Mouse (Mus musculus) left cerebral cortex, adult 9 months (tissue): ENCODE measurements at regions not wholly inside any gene's neighbourhood (a gene's known extent, or its start where the extent isn't known, plus 50 kb on each side); places are given as distances from the start of the nearest gene placed in this dataset.
A peak's percentile ranks its signal among the peaks of the same experiment; 100 is the strongest.

Source experiments
- DNase-seq, 2 experiments: peaks; one replicate each; pipeline ENCODE4 v3.0.0; 2022; ENCODE audit warnings: low spot score in 2 of 2

DNA sequence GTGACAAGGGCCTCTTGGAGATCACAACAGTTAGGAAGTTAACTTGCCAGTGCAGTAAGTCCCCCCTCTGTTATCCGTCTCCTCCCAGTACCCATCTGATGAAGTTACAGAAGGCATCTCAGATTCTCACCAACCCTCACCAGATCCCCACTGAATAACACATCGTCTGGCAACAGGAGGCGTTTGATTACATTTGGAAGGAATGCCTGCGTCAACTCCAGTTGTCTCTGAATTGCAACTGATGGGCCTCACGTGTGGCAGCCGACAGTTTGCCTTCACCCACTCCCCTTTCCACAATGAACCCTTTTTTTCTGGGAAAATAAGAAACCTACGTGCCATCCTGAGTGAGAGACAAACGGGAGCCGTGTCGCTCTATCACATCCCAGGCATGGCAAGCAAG is 64.8 kb upstream of the Bcl6 start:
- peak; percentile 13 to 34 for DNase-seq

DNA sequence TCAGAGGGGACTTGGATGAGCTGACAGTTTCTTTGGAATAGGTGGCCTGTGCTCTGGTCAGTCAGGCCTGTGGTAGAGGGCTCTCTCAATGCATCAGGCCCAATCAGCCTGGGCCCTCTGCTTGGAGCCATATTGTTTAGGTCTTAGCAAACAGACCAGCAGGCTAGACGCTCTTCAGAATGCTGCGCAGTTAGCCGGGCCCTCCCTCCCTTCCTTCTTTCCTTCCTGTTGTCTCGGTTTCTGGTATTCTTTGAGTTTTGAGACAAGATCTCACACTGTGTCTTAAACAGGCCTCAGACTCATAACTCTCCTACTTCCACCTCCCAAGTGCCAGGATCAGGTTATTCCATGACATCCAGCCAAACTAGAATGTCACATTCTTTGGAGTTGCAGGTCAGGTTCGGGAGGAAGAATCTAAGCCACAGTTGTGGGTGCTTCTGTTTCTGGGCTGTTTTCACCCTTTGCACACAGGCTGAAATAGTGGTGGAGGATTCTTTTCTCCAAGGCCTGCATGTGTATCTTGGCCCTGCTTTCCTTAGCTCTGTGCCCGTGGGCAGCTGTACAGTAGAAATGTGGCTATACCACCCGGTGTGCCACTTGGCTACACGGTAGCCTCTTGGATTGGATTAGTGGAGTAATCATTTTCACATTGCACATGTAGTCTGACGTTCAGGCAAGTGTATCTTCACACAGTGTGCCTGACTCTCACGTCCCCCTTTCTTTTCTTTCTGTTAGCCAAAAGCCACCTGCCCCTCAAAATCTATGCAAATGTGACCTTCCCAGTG is 62.4 kb upstream of the Bcl6 start:
- no peak for DNase-seq

DNA sequence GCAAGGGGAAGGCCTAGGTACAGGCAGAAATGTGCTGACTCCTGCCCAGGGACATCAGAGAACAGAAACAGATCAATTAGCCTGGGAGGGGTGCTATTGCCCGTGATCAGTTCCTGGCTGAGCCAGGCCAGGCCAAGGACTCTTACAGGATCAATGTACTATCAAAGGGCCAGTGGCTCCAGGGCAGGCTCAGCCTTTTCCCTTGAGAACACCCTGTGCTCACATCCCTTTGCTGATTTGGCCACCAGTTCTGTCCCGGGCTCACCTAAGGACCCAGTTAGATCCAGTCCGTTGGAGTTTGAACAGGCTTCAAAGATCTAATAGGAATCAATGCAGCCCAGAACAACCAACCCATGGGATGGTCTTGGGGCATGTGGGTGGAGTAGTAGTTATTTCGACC is 55.1 kb upstream of the Bcl6 start:
- DNase-seq, result no peak

DNA sequence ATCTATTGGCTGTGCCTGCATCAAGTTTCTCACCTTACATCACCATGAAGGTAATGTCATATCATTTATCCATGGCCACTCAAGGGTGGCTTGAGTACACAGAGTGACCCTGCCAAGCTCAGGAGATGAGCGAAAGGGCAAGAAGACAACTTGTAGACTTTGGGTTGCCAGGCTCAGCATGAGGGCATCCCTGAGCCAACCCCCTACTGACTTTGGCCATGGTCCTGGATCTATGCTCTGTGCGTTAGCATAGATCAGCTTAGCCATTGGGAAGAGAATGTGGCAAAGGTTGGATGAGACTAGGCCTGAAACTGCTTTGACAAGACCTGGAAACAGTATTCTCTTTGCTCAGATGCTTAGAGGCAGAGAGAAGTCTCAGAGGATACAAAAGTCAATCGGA is 54.3 kb upstream of the Bcl6 start:
- no peak for DNase-seq

DNA sequence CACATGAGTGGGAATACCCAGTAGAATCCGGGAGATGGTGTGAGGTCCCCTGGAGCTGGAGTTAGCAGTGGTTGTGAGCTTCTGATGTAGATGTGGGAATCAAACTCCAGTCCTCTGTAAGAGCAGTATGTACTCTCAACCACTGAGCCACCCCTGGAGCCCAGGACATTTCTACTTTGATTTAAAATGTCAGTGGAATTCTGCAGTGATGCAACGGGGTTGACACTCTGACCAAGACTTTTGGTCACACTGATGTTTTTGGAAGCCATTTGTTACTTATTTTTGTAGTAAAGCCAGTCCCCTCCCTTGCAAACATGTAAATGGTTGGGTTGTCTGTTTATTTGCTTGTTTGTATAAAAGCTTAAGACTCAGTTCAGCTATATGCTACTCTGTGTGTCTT is 53.6 kb upstream of the Bcl6 start:
- DNase-seq, result no peak

DNA sequence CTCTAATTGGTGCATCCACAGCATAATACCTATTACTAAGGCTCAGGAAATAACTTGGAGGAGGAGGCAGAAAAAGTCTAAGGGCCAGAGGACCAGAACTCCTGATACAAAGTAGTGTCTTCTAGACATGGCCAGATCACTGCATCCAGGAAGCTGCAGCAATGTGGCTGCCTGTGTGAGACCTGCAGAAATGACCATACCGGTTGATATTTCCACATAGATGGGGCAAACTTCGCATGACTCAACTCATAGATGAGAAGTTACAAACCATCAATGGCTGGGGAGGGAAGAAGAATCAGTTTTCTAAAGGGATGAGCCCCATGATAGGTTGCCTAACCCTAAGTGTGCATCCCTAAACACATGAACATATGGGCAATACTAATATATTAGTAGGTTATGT is 52.8 kb upstream of the Bcl6 start:
- DNase-seq, result no peak

DNA sequence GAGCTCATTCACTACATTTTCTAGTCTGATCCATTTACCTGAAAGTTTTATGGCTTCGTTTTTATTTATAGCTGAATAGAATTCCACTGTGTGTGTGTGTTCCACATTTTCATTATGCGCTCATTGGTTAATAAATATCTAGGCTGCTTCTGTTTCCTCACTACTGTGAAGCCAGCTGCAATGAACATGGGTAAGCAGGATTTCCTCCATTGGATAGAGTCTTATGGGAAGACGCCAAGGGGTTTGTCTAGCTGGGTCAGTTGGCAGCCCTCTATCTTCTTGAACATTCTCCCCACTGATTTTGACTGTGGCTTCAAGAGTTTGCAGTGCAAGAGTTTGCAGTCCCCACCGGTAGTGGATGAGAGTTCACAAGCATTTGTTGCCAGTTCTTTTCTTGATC is 51.1 kb upstream of the Bcl6 start:
- no peak for DNase-seq
